Mouse (Mus musculus) lung, adult 10 weeks (tissue): ENCODE results near the gene Sdr39u1. TPM values are rescaled to one million over a fixed set of nuclear protein-coding genes. Genes with fewer than 3 reads are reported as not detected.

Experiments
- polyA plus RNA-seq: library from polyadenylated mRNA; stranded (reverse); fragments of 350-450 nt; fragmentation: Illumina TruSeq; extraction: RNeasy Lipid Tissue Mini Kit (QIAGEN cat#74804); gene quantifications from one replicate; pipeline ENCODE4 v1.2.3, GENCODE M21; 2014; ENCODE audit warnings: low read depth, low replicate concordance; ENCODE audit not compliant: insufficient read depth

Gene Sdr39u1
- 34.3 TPM for polyA plus RNA-seq

DNA sequence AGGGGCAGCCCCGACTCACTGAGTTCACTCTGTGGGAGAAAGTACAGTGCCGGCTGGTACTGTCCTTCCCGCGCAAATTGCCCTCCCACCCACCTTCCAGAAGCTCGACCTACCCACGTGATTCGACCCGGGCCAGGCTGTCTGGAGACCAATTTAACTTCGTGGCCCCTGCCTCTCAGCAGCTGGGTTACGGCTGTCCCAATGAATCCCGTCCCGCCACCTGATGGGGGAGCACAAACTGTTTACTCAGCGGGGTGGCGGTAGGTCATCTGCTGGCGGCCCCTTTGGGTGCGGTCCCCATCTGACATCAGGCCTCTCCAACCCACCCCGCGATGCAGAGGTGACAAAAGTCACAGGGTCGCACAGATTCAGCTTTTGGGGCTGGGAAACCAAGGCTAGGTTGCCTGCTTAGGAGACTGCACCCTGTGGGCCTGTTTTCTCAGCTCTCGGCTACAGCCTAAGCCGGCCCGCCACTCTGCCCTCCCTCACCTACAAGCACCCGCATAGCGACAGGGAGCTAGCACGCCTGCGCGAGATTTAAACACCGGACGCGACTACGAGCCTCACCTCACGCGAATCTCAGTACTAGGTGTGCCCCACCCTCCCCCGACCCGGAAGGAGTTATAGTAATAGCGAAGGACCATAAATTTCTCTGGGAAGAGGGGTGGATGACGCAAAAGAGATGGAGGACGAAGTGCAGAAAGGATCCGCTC, at the start of gene Sdr39u1:
Gene Sdr39u1 (minus strand): TSS at position 593 of the 713 bp plus-strand sequence.

DNA sequence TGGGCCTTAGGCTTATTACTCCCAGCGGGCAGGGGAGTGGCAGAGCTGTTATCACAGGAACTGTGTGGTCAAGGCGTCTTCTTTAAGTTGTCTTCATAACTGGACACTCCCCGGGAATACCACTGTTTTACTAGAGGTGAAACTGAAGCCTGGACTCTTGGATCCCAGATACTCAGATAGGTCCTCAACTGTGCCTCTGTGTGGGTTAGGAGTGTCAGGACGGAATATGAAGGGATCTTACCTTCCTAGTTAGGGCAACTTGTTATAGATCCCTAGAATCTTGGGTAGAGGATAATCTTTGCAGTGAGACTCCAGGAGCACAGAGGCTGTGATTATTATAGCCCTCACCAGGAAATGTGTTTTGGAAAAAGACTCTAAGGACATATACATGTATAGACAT, 44.5 kb upstream of the Sdr39u1 start, which contains the start of gene Cma1:
Gene Cma1 (minus strand): TSS at position 101 of the 400 bp plus-strand sequence.

DNA sequence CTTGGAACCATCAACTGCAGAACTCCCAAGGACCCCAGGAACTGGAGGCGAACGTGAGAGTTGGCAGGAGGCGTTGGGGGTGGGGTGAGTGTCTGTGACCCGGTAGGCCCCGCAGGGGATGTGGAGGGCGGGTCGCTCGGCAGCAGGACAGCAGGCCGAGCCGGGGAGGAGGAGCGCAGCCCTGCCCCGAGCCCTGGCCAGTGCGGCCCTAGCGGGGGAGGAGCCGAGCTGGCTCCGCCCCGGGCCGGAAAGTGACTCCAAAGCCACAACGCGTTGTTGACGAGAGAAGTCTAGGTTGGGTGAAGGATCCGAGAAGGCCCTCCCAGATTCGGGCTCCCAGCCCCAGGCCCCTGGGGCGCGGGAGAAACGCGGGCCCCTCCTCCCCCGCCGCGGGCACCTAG, 15.4 kb downstream of the Sdr39u1 start, which contains the start of gene Khnyn:
Gene Khnyn (plus strand): TSS at position 235 of the 401 bp plus-strand sequence.

DNA sequence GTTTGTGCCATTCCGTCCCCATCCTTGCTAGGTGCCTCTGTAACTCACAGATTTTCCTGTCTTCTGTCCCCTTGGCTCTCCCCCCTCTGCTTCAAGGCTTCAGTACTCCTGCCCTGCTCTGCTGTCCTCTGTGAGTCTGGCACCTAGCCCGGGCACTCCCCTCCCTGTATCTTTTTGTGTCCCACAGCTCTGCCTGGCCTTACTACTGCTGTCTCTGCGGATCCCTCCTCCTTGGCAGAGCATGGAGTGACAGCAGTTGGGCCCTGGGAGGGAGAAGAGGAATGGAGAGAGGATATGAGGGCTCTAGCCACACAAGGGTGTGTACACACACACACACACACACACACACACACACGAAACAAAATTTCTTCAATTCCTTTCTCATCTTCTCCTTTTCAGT, 15.9 kb downstream of the Sdr39u1 start, which contains the start of gene Cbln3:
Gene Cbln3 (minus strand): TSS at position 227 of the 400 bp plus-strand sequence.

DNA sequence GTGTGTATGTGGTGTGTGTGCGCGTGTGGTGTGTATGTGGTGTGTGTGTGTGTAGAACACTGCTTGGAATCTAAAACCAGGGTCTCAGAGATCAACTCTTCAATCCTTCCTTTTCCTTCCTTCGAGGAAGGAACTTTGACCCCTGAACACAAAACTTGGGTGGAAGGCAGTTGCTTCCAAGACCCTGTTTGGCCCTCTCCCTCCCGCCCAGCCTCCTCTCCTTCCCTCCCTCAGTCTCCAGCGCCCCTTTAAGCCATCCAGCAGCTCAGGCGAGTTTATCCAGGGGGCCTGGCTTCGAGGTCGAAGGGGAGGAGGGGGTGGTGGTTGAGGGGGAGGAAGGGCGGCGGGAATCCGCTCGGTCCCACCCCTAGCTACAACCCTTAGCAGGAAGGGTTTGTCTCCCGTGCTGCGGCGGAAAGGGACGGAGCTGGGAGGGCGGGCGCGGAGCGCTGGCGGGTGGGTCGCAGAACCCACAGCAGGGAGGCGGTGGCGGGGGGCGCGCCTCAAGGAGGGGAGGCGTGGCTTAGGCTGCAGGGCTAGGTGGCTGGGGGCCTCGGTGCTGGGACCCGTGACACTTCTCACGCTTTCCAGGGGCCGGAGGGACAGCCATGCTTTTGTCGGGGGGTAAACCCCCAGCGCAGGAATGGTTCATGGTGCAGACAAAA, 46.3 kb downstream of the Sdr39u1 start, which contains the start of gene Nynrin:
Gene Nynrin (plus strand): TSS at position 390 of the 665 bp plus-strand sequence.

Other genes starting within 250 kb of the Sdr39u1 start
- 36.9 TPM for gene Mdp1, start 239.8 kb downstream of the Sdr39u1 start, polyA plus RNA-seq
- 17.9 TPM for gene Gmpr2, start 228.4 kb downstream of the Sdr39u1 start, polyA plus RNA-seq
- gene Nedd8, start 228.2 kb downstream of the Sdr39u1 start, polyA plus RNA-seq: 225 TPM
- 11.0 TPM for gene Tinf2, start 218.5 kb downstream of the Sdr39u1 start, polyA plus RNA-seq
- gene Tgm1, start 186.4 kb downstream of the Sdr39u1 start, polyA plus RNA-seq: 1.7 TPM
- gene Rabggta, start 178.0 kb downstream of the Sdr39u1 start, polyA plus RNA-seq: 15.4 TPM
- 57.6 TPM for gene Dhrs1, start 154.6 kb downstream of the Sdr39u1 start, polyA plus RNA-seq
- gene Nop9, start 154.6 kb downstream of the Sdr39u1 start, polyA plus RNA-seq: 9.1 TPM
- gene Cideb, start 141.8 kb downstream of the Sdr39u1 start, polyA plus RNA-seq: 2.0 TPM
- gene Ltb4r2, start 138.9 kb downstream of the Sdr39u1 start, polyA plus RNA-seq: 0.17 TPM
- gene Ltb4r1, start 134.3 kb downstream of the Sdr39u1 start, polyA plus RNA-seq: 3.9 TPM
- 32.6 TPM for gene Adcy4, start 116.2 kb downstream of the Sdr39u1 start, polyA plus RNA-seq
- 7.7 TPM for gene Ripk3, start 111.4 kb downstream of the Sdr39u1 start, polyA plus RNA-seq
- 7.2 TPM for gene Nfatc4, start 77.1 kb downstream of the Sdr39u1 start, polyA plus RNA-seq
- 2.9 TPM for gene Nynrin, start 46.3 kb downstream of the Sdr39u1 start, polyA plus RNA-seq
- gene Cbln3, start 15.9 kb downstream of the Sdr39u1 start, polyA plus RNA-seq: 0.04 TPM
- 10.6 TPM for gene Khnyn, start 15.3 kb downstream of the Sdr39u1 start, polyA plus RNA-seq
- 4.9 TPM for gene Cma1, start 44.4 kb upstream of the Sdr39u1 start, polyA plus RNA-seq
- not detected for gene Cma2, start 50.7 kb upstream of the Sdr39u1 start, polyA plus RNA-seq
- not detected for gene Mcpt1, start 117.7 kb upstream of the Sdr39u1 start, polyA plus RNA-seq
- not detected for gene Mcpt9, start 130.2 kb upstream of the Sdr39u1 start, polyA plus RNA-seq
- not detected for gene Mcpt2, start 141.7 kb upstream of the Sdr39u1 start, polyA plus RNA-seq
- 4.0 TPM for gene Mcpt4, start 162.0 kb upstream of the Sdr39u1 start, polyA plus RNA-seq
- gene Mcpt8, start 185.0 kb upstream of the Sdr39u1 start, polyA plus RNA-seq: 0.31 TPM
- not detected for gene Ctsg, start 202.3 kb upstream of the Sdr39u1 start, polyA plus RNA-seq
- not detected for gene Gzme, start 220.3 kb upstream of the Sdr39u1 start, polyA plus RNA-seq
- not detected for gene Gzmd, start 232.3 kb upstream of the Sdr39u1 start, polyA plus RNA-seq